Mouse (Mus musculus) leukemia stem cell, adult 10-12 weeks (primary cell): Measurements from ENCODE around the gene Tmem209. TPM values are rescaled to one million over a fixed set of nuclear protein-coding genes. Genes with fewer than 3 reads are reported as not detected.

Source experiments
- polyA plus RNA-seq: library from polyadenylated mRNA; stranded (reverse); fragments of >175 nt; gene quantifications from 2 replicates; pipeline ENCODE4 v1.2.3, GENCODE M21; 2012; ENCODE audit warnings: low replicate concordance

Gene Tmem209
- polyA plus RNA-seq: 2.5 and 10.6 TPM in 2 replicates

DNA sequence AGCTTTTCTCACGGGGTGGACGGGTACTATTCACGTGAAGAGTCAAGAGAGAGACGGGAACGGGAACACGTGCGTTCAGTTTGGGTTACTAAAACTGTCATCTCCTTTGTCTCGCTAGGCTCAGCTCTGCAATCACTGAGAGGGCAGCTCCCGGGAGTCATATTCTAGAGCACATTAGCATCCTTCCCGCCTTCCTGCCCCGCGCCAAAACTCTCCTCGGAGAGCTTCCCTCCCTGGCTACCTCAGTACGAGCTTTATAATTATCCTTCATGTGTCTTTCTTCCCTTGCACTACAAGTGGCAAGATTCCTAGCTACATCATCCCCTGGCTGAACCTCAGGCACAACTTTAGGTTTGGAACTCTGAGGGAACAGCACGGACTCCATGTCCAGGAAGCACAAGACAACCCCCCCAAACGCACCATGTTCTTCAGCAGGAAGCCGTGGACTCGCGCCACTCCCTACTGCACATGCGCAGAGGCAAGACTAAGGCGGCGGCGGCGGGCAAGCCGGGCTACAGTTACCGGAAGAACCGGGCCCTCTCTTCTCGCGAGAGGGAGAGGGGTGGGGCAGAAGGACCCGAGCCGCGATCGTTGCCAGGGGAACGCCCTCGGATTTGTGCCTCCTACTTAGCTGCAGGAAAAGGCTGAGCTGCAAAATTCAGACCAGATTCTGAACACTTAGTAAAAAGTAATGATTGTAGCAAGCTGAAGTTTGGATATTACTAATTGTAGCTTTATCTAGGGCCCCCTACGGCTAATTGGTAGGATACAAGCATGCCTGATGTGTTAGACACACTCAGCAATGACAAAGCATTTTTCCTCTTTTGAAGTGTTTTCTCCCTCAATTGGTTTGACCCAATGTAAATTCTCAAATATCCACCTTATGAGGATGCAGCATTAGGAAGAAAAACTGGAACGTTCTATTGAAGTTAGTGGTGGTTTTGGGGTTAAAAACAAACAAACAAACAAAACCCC lies at the start of gene Tmem209, which contains the start of gene Ssmem1:
TSS of gene Tmem209 (minus strand) at position 519 of the 975 bp plus-strand sequence.
TSS of gene Ssmem1 (plus strand) at position 585 of the 975 bp plus-strand sequence.

DNA sequence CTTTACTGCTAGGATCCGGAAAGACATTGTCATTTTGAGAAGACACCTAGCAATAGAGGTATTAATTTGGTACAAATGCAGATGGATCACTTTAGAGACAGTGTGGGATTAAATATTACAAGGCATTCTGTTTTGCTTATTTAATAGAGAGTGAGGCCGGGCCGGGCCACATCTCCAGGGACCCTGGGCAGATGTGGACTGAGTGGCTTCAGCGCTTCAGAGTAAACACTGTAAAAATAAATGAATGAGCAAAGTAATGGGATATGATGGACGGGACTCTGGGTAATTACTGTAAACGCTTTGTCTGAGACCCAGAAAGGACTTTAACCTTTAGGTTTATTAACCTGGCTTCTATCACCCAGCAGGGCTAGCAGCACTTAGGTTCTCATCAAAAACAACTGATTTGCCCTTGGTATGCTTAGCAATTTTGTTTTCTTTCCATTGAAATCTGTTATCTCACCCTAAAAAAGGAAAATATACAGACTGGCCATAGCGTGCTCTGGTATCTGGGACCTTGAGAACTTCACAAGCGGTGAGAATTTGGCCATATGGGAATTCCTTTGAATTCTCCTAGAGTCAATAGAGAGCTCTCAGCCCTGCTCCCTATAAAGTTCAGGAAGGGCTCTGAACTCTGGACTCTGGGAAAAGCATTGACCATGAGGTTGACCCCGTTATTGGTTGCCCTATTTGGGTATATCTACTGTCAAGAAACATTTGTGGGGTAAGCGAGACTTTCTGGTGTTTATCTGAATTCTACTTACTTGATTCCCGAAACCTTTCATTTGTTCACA lies 31.6 kb upstream of the Tmem209 start, which contains the start of gene Cpa2:
TSS of gene Cpa2 (plus strand) at position 574 of the 791 bp plus-strand sequence.

Other genes starting within 250 kb of the Tmem209 start
- 29.8 and 85.9 TPM in 2 replicates for gene Ube2h, start 205.2 kb downstream of the Tmem209 start, polyA plus RNA-seq
- gene Zc3hc1, start 118.8 kb downstream of the Tmem209 start, polyA plus RNA-seq: 7.8 and 64.0 TPM in 2 replicates
- gene Klhdc10, start 107.9 kb downstream of the Tmem209 start, polyA plus RNA-seq: 16.2 and 21.6 TPM in 2 replicates
- not detected in 2 replicates for gene Ssmem1, start 66 bp upstream of the Tmem209 start, polyA plus RNA-seq
- gene Cpa2, start 31.8 kb upstream of the Tmem209 start, polyA plus RNA-seq: not detected in 2 replicates
- gene Cpa4, start 58.6 kb upstream of the Tmem209 start, polyA plus RNA-seq: not detected in 2 replicates
- gene Cpa5, start 101.2 kb upstream of the Tmem209 start, polyA plus RNA-seq: not detected in 2 replicates
- gene Cpa1, start 129.4 kb upstream of the Tmem209 start, polyA plus RNA-seq: 0.11 TPM in 1 of 2 replicates, not detected in the other
- gene Cep41, start 184.0 kb upstream of the Tmem209 start, polyA plus RNA-seq: 34.0 and 34.1 TPM in 2 replicates
- 1.5 and 18.1 TPM in 2 replicates for gene Mest, start 213.8 kb upstream of the Tmem209 start, polyA plus RNA-seq